Mouse (Mus musculus) MEL (cell line): ENCODE data around the gene Ramac. TPM values are rescaled to one million over a fixed set of nuclear protein-coding genes. Genes with fewer than 3 reads are reported as not detected.

Experiments
- DNase-seq: peaks from one replicate; pipeline ENCODE4 v3.0.0; 2011; ENCODE audit warnings: low read depth, low spot score
- H3K27ac ChIP-seq: 2 replicates; pipeline ENCODE4 v1.5.1; 2012; ENCODE audit warnings: low read depth, mild to moderate bottlenecking, control low read depth, low read length, moderate library complexity; ENCODE audit not compliant: control insufficient read depth
- H3K27me3 ChIP-seq, 2 experiments: fragments of 150-350 bp in 1 of 2; sonication (generic) in 1 of 2; 2 replicates each; pipeline ENCODE4 v1.6.1; 2012; ENCODE audit warnings: low read length in 2 of 2, mild to moderate bottlenecking in 2 of 2, improper control_type of control experiment in 1 of 2, moderate library complexity in 1 of 2; ENCODE audit not compliant: insufficient read depth in 2 of 2, control insufficient read depth in 1 of 2
- H3K36me3 ChIP-seq, 2 experiments: 2 replicates each; pipeline ENCODE4 v1.6.1; 2012 to 2014; ENCODE audit warnings: low read length in 2 of 2, improper control_type of control experiment in 1 of 2, inconsistent platforms in 1 of 2, mild to moderate bottlenecking in 1 of 2; ENCODE audit not compliant: insufficient read depth in 2 of 2, control insufficient read depth in 1 of 2
- H3K4me1 ChIP-seq, 2 experiments: fragments of 150-350 bp in 1 of 2; sonication (generic) in 1 of 2; 2 replicates each; pipeline ENCODE4 v1.6.1; 2012; ENCODE audit warnings: low read length in 2 of 2, improper control_type of control experiment in 1 of 2, mild to moderate bottlenecking in 1 of 2; ENCODE audit not compliant: insufficient read depth in 2 of 2, control insufficient read depth in 1 of 2
- H3K4me3 ChIP-seq, 2 experiments: fragments of 150-350 bp in 1 of 2; sonication (generic) in 1 of 2; 2 replicates each; pipeline ENCODE4 v1.5.1; 2012; ENCODE audit warnings: low read depth in 2 of 2, low read length in 2 of 2, mild to moderate bottlenecking in 2 of 2, moderate library complexity in 2 of 2, control low read depth in 1 of 2, improper control_type of control experiment in 1 of 2; ENCODE audit not compliant: control insufficient read depth in 1 of 2, insufficient read depth in 1 of 2
- H3K79me2 ChIP-seq: 2 replicates; pipeline ENCODE4 v1.6.1; 2012; ENCODE audit warnings: mild to moderate bottlenecking, low read length, moderate library complexity; ENCODE audit not compliant: control insufficient read depth, poor library complexity, insufficient read depth
- H3K9ac ChIP-seq: 2 replicates; pipeline ENCODE4 v1.6.1; 2012; ENCODE audit warnings: low read depth, mild to moderate bottlenecking, control low read depth, low read length, moderate library complexity; ENCODE audit not compliant: control insufficient read depth, poor library complexity, severe bottlenecking
- H3K9me3 ChIP-seq: fragments of 150-350 bp; sonication (generic); replicated peaks from 2 replicates; pipeline ENCODE4 v1.6.1; 2012; ENCODE audit warnings: mild to moderate bottlenecking, low read length, improper control_type of control experiment, moderate library complexity; ENCODE audit not compliant: insufficient read depth
- CTCF ChIP-seq, 3 experiments: IDR thresholded peaks in 2 of 3; conservative IDR thresholded peaks in 1 of 3; 2 replicates each; pipeline ENCODE4 v1.5.1; 2011 to 2012; ENCODE audit warnings: low read length in 3 of 3, low read depth in 2 of 3, mild to moderate bottlenecking in 2 of 3, improper control_type of control experiment in 1 of 3, inconsistent platforms in 1 of 3, mixed read lengths in 1 of 3, moderate library complexity in 1 of 3; ENCODE audit not compliant: control insufficient read depth in 1 of 3, insufficient read depth in 1 of 3, poor library complexity in 1 of 3, severe bottlenecking in 1 of 3
- E2F4 ChIP-seq: IDR thresholded peaks from 2 replicates; pipeline ENCODE4 v1.6.1; 2011; ENCODE audit warnings: low read depth, low read length, improper control_type of control experiment, borderline replicate concordance
- EP300 ChIP-seq, 2 experiments: IDR thresholded peaks; 2 replicates each; pipeline ENCODE4 v1.6.1; 2011; ENCODE audit warnings: improper control_type of control experiment in 2 of 2, low read length in 2 of 2, low read depth in 1 of 2, mild to moderate bottlenecking in 1 of 2
- ETS1 ChIP-seq: IDR thresholded peaks from 2 replicates; pipeline ENCODE4 v1.6.1; 2012; ENCODE audit warnings: low read depth, mild to moderate bottlenecking, inconsistent platforms, low read length, improper control_type of control experiment, moderate library complexity
- GATA1 ChIP-seq: IDR thresholded peaks from 2 replicates; pipeline ENCODE4 v1.6.1; 2011; ENCODE audit warnings: low read depth, low read length, improper control_type of control experiment
- MAFK ChIP-seq: IDR thresholded peaks from 2 replicates; pipeline ENCODE4 v1.6.1; 2011; ENCODE audit warnings: low read depth, mild to moderate bottlenecking, low read length, improper control_type of control experiment, borderline replicate concordance
- MEF2A ChIP-seq: IDR thresholded peaks from 2 replicates; pipeline ENCODE4 v1.6.1; 2014; ENCODE audit warnings: low read depth, mild to moderate bottlenecking, inconsistent platforms, low read length, improper control_type of control experiment; ENCODE audit not compliant: poor library complexity, insufficient replicate concordance, severe bottlenecking; ENCODE audit errors: extremely low read depth
- MYC ChIP-seq: IDR thresholded peaks from 2 replicates; pipeline ENCODE4 v1.6.1; 2011; ENCODE audit warnings: low read depth, mild to moderate bottlenecking, low read length, improper control_type of control experiment, moderate library complexity
- NRF1 ChIP-seq: IDR thresholded peaks from 2 replicates; pipeline ENCODE4 v1.6.1; 2014; ENCODE audit warnings: low read depth, mild to moderate bottlenecking, inconsistent platforms, low read length, improper control_type of control experiment, moderate library complexity; ENCODE audit not compliant: poor library complexity, insufficient read depth, severe bottlenecking
- POLR2A ChIP-seq, 2 experiments: IDR thresholded peaks; 2 replicates each; pipeline ENCODE4 v1.6.1; 2011 to 2012; ENCODE audit warnings: low read length in 2 of 2, mild to moderate bottlenecking in 2 of 2, control low read depth in 1 of 2, improper control_type of control experiment in 1 of 2, low read depth in 1 of 2, moderate library complexity in 1 of 2; ENCODE audit not compliant: control insufficient read depth in 1 of 2, insufficient read depth in 1 of 2, poor library complexity in 1 of 2
- POLR2AphosphoS2 ChIP-seq: IDR thresholded peaks from 2 replicates; pipeline ENCODE4 v1.6.1; 2011; ENCODE audit warnings: low read length, improper control_type of control experiment
- RCOR1 ChIP-seq: IDR thresholded peaks from 2 replicates; pipeline ENCODE4 v1.6.1; 2012; ENCODE audit warnings: low read depth, mild to moderate bottlenecking, inconsistent platforms, low read length, improper control_type of control experiment
- SIN3A ChIP-seq: IDR thresholded peaks from 2 replicates; pipeline ENCODE4 v1.6.1; 2012; ENCODE audit warnings: low read length, improper control_type of control experiment, inconsistent platforms
- TBP ChIP-seq: IDR thresholded peaks from 2 replicates; pipeline ENCODE4 v1.8.0; 2011; ENCODE audit warnings: low read depth, low read length, improper control_type of control experiment
- TCF12 ChIP-seq: IDR thresholded peaks from 2 replicates; pipeline ENCODE4 v1.6.1; 2014; ENCODE audit warnings: low read depth, mild to moderate bottlenecking, inconsistent platforms, low read length, improper control_type of control experiment, moderate library complexity
- USF2 ChIP-seq, 2 experiments: IDR thresholded peaks; 2 replicates each; pipeline ENCODE4 v1.6.1; 2011 to 2012; ENCODE audit warnings: improper control_type of control experiment in 2 of 2, low read length in 2 of 2, borderline replicate concordance in 1 of 2, inconsistent platforms in 1 of 2, low read depth in 1 of 2, mild to moderate bottlenecking in 1 of 2; ENCODE audit not compliant: insufficient read depth in 1 of 2
- ZC3H11A ChIP-seq: IDR thresholded peaks from 2 replicates; pipeline ENCODE4 v1.6.1; 2012; ENCODE audit warnings: low read depth, mild to moderate bottlenecking, inconsistent platforms, low read length, improper control_type of control experiment
- ZKSCAN1 ChIP-seq: IDR thresholded peaks from 2 replicates; pipeline ENCODE4 v1.6.1; 2012; ENCODE audit warnings: low read depth, mild to moderate bottlenecking, inconsistent platforms, low read length, improper control_type of control experiment, moderate library complexity
- ZNF384 ChIP-seq: IDR thresholded peaks from 2 replicates; pipeline ENCODE4 v1.6.1; 2012; ENCODE audit warnings: low read depth, mild to moderate bottlenecking, inconsistent platforms, low read length, improper control_type of control experiment
- polyA plus RNA-seq, 2 experiments: library from polyadenylated mRNA; stranded (reverse) in 1 of 2; unstranded in 1 of 2; fragments of >175 nt in 1 of 2; fragments of >200 nt in 1 of 2; gene quantifications; 2 replicates each; pipeline versions ENCODE4 v1.2.1 to v1.2.4; 2012; ENCODE audit warnings: low replicate concordance in 2 of 2, low read depth in 1 of 2; ENCODE audit not compliant: insufficient read length in 2 of 2, insufficient read depth in 1 of 2, missing spikeins in 1 of 2
- total RNA-seq: library from RNA; depleted of rRNA; stranded (reverse); fragments of 300-350 nt; gene quantifications from 2 replicates; pipeline ENCODE4 v1.2.3, GENCODE M21; 2012

The Ramac gene
- total and polyA plus RNA-seq, 3 experiments = 33.9 to 44.0 TPM; not detected in 1

DNA sequence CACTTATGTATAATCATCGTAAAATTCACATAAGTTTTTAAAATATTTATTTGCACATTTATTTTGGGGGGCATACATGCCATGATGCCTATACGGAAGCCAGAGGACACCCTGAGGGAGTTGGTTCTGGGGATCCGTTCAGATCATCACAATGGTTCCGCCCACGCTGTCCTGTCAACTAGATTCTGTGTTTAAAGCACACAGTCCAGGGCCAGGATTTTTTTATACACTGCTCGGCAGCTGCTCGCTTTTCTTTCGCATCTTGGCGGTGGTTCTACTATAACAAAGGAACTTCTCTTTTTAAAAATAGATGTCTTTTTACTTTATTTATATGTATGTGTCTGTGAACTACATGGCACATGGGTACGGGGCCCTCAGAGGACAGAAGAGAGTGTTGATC is 38.9 kb upstream of the Ramac start:
- Histone ChIP-seq H3K4me3 (no peak overlapping the region), H3K79me2 (peaks cover under 1% of the 10 kb centered on the region; the same call in 1 of the 2 replicates), H3K36me3 (peaks cover 0 to 37% of the 10 kb centered on the region in 2 experiments; a peak in 2 of 4 replicates), H3K27ac (no peak overlapping the region), H3K9me3 (no peaks in the 10 kb centered on the region), H3K27me3 (no peaks in the 10 kb centered on the region), H3K4me1 (peaks cover 18 to 34% of the 10 kb centered on the region in 2 experiments), H3K9ac (no peak overlapping the region)
- DNase-seq = no peak
- TF ChIP-seq ZC3H11A (no peak), ZKSCAN1 (no peak), ETS1 (no peak), ZNF384 (no peak), EP300 (IDR thresholded peaks at IDR 0.05; ENCODE audit: low read depth in 1 of 2, low read length in 2 of 2) (no peak), CTCF (IDR thresholded peaks at IDR 0.05 in 2 of 3, conservative IDR thresholded peaks at IDR 0.05 in 1 of 3; ENCODE audit: control insufficient read depth in 1 of 3, insufficient read depth in 1 of 3, low read depth in 2 of 3, low read length in 3 of 3, poor library complexity in 1 of 3, severe bottlenecking in 1 of 3) (no peak), E2F4 (no peak), MEF2A (no peak), POLR2AphosphoS2 (no peak), RCOR1 (no peak), POLR2A (IDR thresholded peaks at IDR 0.05; ENCODE audit: control insufficient read depth in 1 of 2, insufficient read depth in 1 of 2, low read depth in 1 of 2, low read length in 2 of 2, poor library complexity in 1 of 2) (no peak), USF2 (IDR thresholded peaks at IDR 0.05; ENCODE audit: borderline replicate concordance in 1 of 2, insufficient read depth in 1 of 2, low read depth in 1 of 2, low read length in 2 of 2) (no peak)

DNA sequence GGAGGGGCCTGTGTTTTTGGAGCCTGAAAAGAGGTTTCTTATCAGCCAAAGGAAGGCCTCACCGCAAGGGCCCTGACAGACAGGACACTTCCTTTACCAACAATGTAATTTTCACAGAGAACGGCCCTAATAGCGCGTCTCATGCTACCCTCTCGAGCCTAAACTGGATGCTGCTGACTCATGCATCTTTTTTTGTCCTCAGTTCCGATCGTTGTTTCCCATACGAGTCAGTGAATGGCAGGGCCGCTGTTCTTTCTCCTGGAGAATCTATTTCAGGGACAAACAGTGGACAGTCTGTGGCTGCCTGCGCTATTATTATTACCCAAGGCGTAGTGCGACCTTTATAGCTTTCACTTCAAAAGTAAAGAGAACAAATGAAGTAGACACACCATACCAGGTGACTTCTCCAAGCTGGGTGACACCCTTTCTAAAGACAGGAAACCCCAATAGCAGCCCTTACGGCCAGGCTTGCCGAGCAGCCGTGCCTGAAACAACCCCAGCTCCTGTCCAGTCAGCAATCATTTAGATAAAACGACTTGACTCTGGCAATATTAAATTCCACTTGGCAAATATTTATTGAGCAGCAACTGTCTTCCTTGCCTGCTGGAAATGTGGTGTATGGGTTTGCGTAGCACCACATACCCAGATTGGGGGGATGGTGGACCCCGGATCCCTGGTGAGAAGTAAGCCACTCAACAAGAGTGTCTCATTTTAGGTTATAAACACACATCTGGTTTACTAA is 36.6 kb upstream of the Ramac start:
- peak; percentile 84 for DNase-seq
- H3K27ac ChIP-seq = peak overlapping the region; percentile 80
- TF ChIP-seq MYC (0 out of 2 replicates have a peak, but pooled peaks have one; percentile 14), ZNF384 (0 out of 2 replicates have a peak, but pooled peaks have one; percentile 26), TCF12 (0 out of 2 replicates have a peak, but pooled peaks have one; percentile 9), ETS1 (peak; percentile 45; the same call in 1 of the 2 replicates), NRF1 (no peak), TBP (peak; percentile 37; the same call in 1 of the 2 replicates), MAFK (peak; percentile 74), POLR2AphosphoS2 (no peak), EP300 (IDR thresholded peaks at IDR 0.05; ENCODE audit: low read depth in 1 of 2, low read length in 2 of 2) (peak; percentile 48 to 49; a peak in 3 of 4 replicates), MEF2A (no peak), GATA1 (peak; percentile 54; the same call in 1 of the 2 replicates), POLR2A (IDR thresholded peaks at IDR 0.05; ENCODE audit: control insufficient read depth in 1 of 2, insufficient read depth in 1 of 2, low read depth in 1 of 2, low read length in 2 of 2, poor library complexity in 1 of 2) (peak in 1 of 2 experiments; percentile 33; a peak in 1 of 4 replicates), SIN3A (no peak)
- TF ChIP-seq, all 39 proteins: peak for 9
- H3K79me2 ChIP-seq = no peaks in the 10 kb centered on the region
- peak overlapping the region; percentile 53 for H3K9ac ChIP-seq
- peaks cover 12 to 32% of the 10 kb centered on the region in 2 experiments for H3K4me1 ChIP-seq
- no peaks in the 10 kb centered on the region for H3K9me3 ChIP-seq
- peaks cover 0 to 24% of the 10 kb centered on the region in 2 experiments; a peak in 2 of 4 replicates for H3K36me3 ChIP-seq
- no peaks in the 10 kb centered on the region for H3K27me3 ChIP-seq
- H3K4me3 ChIP-seq = peak overlapping the region; percentile 47 to 51
